Mouse (Mus musculus) mouse trophoblast stem cell (cell line): ENCODE data around the gene Ntn5.

Experiments
- in situ Hi-C, 2 experiments: fragments of 300-500 bp; cut with MseI, MboI; formaldehyde crosslinking; loops; 2 replicates in 1 of 2; 3 replicates in 1 of 2; pipeline ENCODE4 v1.15.1; 2025

The Ntn5 gene

GRCm38 (mm10) chr7:45725713-45726112 lies 41.9 kb downstream of the Ntn5 start, which contains the start of gene Spaca4:
Spaca4 (minus strand) TSS chr7:45725813.
- in situ Hi-C loops = no loop called here

- in situ Hi-C loops = no loop called here
Observed at GRCm38 (mm10) chr7:45726419-45726818, 42.6 kb downstream of the Ntn5 start.

GRCm38 (mm10) chr7:45727625-45728024 lies 43.8 kb downstream of the Ntn5 start:
- in situ Hi-C loops = no loop called here

GRCm38 (mm10) chr7:45730727-45731431 lies 47.1 kb downstream of the Ntn5 start:
- in situ Hi-C loops = loop anchor here in 1 of 2 experiments (10.0 kb wide), 1 partner anchor 204 kb away; no protein-coding TSS in a partner anchor

GRCm38 (mm10) chr7:45733477-45733876 lies 49.7 kb downstream of the Ntn5 start:
- in situ Hi-C loops = loop anchor here in 1 of 2 experiments (10.0 kb wide), 1 partner anchor 201 kb away; no protein-coding TSS in a partner anchor

- in situ Hi-C loops = loop anchor here (5.0 to 10.0 kb wide), 3 partner anchors 63 to 196 kb away; no protein-coding TSS in a partner anchor
Observed at GRCm38 (mm10) chr7:45739162-45739763, 55.4 kb downstream of the Ntn5 start.

GRCm38 (mm10) chr7:45739820-45740219 lies 56.0 kb downstream of the Ntn5 start:
- in situ Hi-C loops = loop anchor here (5.0 to 10.0 kb wide), 3 partner anchors 62 to 195 kb away; no protein-coding TSS in a partner anchor

- in situ Hi-C loops = no loop called here
Observed at GRCm38 (mm10) chr7:45741308-45741707, 57.5 kb downstream of the Ntn5 start.

- in situ Hi-C loops = no loop called here
Observed at GRCm38 (mm10) chr7:45741777-45742176, 58.0 kb downstream of the Ntn5 start.

GRCm38 (mm10) chr7:45742338-45742737 lies 58.5 kb downstream of the Ntn5 start:
- in situ Hi-C loops = no loop called here
